Mouse (Mus musculus) liver, embryonic 16.5 days (tissue): Measurements from ENCODE around the gene Agtrap. TPM values are rescaled to one million over a fixed set of nuclear protein-coding genes. Genes with fewer than 3 reads are reported as not detected.

ENCODE experiments used
- ATAC-seq: fragments of 200-750 bp; cut with Nextera tagmentation; 2 replicates; pipeline ENCODE4 v1.8.0; 2017; ENCODE audit warnings: low read depth, mild to moderate bottlenecking, moderate number of reproducible peaks, moderate library complexity
- H3K27ac ChIP-seq: fragments of 300-500 bp; sonication (generic); 2 replicates; pipeline ENCODE4 v1.5.1; 2014; ENCODE audit warnings: mild to moderate bottlenecking, low read length
- H3K27me3 ChIP-seq: fragments of 300-500 bp; sonication (generic); 2 replicates; pipeline ENCODE4 v1.6.1; 2014; ENCODE audit warnings: low read depth, low read length, mixed read lengths; ENCODE audit not compliant: control insufficient read depth, insufficient read depth
- H3K36me3 ChIP-seq: fragments of 300-500 bp; sonication (generic); 2 replicates; pipeline ENCODE4 v1.6.1; 2014; ENCODE audit warnings: mild to moderate bottlenecking; ENCODE audit not compliant: control insufficient read depth, insufficient read depth
- H3K4me1 ChIP-seq: fragments of 300-500 bp; sonication (generic); 2 replicates; pipeline ENCODE4 v1.6.1; 2014; ENCODE audit warnings: low read depth, low read length, mixed read lengths; ENCODE audit not compliant: control insufficient read depth
- H3K4me2 ChIP-seq: fragments of 300-500 bp; sonication (generic); 2 replicates; pipeline ENCODE4 v1.6.1; 2014; ENCODE audit warnings: low read depth, low read length, mixed read lengths
- H3K4me3 ChIP-seq: fragments of 300-500 bp; sonication (generic); 2 replicates; pipeline ENCODE4 v1.5.1; 2014; ENCODE audit warnings: low read depth, mild to moderate bottlenecking, low read length
- H3K9ac ChIP-seq: fragments of 300-500 bp; sonication (generic); 2 replicates; pipeline ENCODE4 v1.6.1; 2014; ENCODE audit warnings: low read depth, low read length
- H3K9me3 ChIP-seq: fragments of 300-500 bp; sonication (generic); replicated peaks from 2 replicates; pipeline ENCODE4 v1.6.1; 2016; ENCODE audit warnings: low read length; ENCODE audit not compliant: control insufficient read depth
- WGBS: fragments of 180-500 bp; shearing (Covaris S2); extraction: QIAGEN DNeasy Blood & Tissue Kit; methylation state at CpG from one replicate; pipeline ENCODE4 v1.1.7; 2014; ENCODE audit not compliant: insufficient replicate concordance; 5-methylcytosine and 5-hydroxymethylcytosine counted together
- polyA plus RNA-seq: library from polyadenylated mRNA; unstranded; fragments of >200 nt; fragmentation: Nextera tagmentation; extraction: Ambion mirVana; gene quantifications from 2 replicates; pipeline ENCODE4 v1.2.1, GENCODE M21; 2015

Agtrap gene
- polyA plus RNA-seq = 9.2 and 9.4 TPM in 2 replicates

DNA sequence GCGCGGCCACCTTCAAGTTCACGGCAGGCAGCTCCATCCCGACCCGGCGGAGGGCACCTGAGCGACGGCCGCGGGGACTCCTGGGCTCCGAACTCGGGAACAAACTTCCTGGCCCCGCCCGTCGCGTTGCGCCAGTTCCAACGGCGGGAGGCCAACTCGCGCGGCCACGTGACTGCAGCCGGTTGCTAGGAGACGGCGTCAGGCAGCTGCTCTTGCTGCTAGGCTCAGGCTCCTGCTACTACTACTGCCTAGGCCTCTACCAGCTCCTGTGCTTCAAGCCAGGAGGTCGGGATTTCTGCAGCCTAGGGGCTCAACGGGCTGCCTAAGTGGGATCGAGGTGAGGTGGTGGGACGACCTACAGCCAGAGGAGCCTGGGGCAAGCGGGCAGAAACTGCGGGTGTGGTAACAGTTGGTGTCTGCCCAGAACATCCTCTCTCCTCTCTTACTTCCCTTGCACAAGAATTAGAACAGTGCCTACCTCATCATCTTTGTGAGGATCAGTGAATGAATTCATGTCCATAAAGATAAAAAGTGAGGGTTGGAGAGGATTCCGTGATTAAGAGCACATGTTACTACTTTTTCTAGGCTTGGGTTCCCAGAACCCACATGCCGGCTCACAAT, at the start of gene Agtrap:
Gene Agtrap (minus strand): TSS at position 125 of the 621 bp plus-strand sequence.
- H3K4me2 ChIP-seq = peak within 1 kb of the TSS; percentile 89
- ATAC-seq = peak; percentile 82
- H3K36me3 ChIP-seq = no peaks in the 10 kb centered on the region
- WGBS = 7% methylated on average over 34 of the region's 34 CpGs
- H3K4me1 ChIP-seq = peaks cover 35% of the 10 kb centered on the region
- peak within 1 kb of the TSS; percentile 78 for H3K4me3 ChIP-seq
- H3K9me3 ChIP-seq = no peaks in the 10 kb centered on the region
- H3K27me3 ChIP-seq = no peaks in the 10 kb centered on the region
- H3K27ac ChIP-seq = peak within 1 kb of the TSS; percentile 67
- H3K9ac ChIP-seq = peak within 1 kb of the TSS; percentile 84

DNA sequence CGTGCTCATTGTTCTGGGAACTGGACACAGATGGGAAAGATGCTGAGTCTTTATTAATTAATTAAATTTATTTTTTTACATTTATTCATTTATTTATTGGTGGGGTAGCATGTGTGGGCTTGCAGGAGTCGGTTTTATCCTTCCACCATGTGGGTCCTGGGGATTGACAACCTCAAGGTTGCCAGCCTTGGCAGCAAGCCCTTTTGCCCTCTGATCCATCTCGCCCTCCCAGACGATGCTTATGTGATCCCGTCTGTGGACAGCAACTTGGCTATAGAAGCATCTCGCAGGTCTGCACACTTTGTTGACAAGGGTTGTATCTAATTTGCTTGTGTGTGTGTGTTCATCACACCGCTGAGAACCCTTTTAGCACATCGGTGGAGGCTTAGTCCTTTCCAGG, 49.7 kb upstream of the Agtrap start:
- ATAC-seq = no peak
- Histone ChIP-seq H3K9ac (no peak overlapping the region), H3K4me1 (peaks cover 13% of the 10 kb centered on the region), H3K9me3 (no peaks in the 10 kb centered on the region), H3K4me3 (no peak overlapping the region), H3K4me2 (no peak overlapping the region), H3K27me3 (peaks cover 21% of the 10 kb centered on the region), H3K36me3 (no peaks in the 10 kb centered on the region), H3K27ac (no peak overlapping the region)
- 57% methylated on average over 8 of the region's 8 CpGs for WGBS

DNA sequence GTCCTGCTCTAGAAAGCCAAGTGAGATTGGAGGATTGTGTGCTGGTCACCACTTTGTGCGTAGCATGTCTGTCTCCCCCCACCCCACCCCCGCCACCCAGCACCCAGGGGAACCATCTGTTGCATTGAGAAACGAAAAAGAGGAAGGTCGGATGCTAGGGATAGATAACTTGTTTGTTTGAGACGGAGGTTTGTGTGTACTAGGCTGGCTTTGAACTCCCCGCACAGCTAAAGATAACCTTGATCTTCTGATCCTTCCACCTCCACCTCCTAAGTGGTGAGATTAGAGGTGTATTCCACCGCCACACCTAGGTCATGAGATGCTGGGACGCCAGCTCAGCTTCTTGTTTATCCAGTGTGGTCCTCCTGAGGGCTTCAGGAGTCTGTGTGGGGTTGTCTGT, 47.2 kb upstream of the Agtrap start:
- H3K27ac ChIP-seq = no peak overlapping the region
- no peak overlapping the region for H3K9ac ChIP-seq
- H3K36me3 ChIP-seq = no peaks in the 10 kb centered on the region
- no peak overlapping the region for H3K4me2 ChIP-seq
- ATAC-seq = no peak
- H3K4me3 ChIP-seq = no peak overlapping the region
- no peaks in the 10 kb centered on the region for H3K9me3 ChIP-seq
- 16% methylated on average over 8 of the region's 8 CpGs for WGBS
- peaks cover 46% of the 10 kb centered on the region for H3K27me3 ChIP-seq
- H3K4me1 ChIP-seq = peaks cover 5% of the 10 kb centered on the region

DNA sequence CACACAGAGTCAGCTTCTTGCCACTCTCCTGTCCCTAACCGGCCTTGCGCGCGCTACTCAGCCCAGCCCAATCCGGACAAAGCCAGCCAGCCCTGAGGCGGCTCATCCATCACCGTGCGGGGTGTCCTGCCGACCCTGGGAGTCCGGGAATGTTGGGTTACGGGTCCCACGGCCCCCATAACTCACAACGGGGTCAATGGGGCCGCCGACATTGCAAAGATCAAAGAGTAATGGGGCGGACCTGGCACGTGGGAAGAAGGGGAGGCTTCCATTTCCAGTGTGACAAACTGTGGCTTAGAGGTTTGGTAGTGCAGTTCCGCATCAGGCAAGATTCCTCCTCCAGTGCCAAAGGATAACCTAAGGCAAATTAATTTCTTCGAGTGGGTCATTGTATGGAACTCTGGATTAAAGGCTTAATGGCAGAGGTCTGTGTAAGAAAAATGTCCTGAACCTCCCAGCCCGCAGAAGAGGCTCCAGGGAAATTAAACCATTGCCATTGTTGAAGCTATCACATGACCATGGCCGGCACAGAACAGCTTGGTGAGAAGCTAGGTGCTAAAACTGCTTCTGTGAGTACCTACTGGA, 43.8 kb upstream of the Agtrap start:
- H3K36me3 ChIP-seq = no peaks in the 10 kb centered on the region
- H3K9ac ChIP-seq = no peak overlapping the region
- no peaks in the 10 kb centered on the region for H3K9me3 ChIP-seq
- no peak overlapping the region for H3K4me3 ChIP-seq
- ATAC-seq = no peak
- WGBS = 3% methylated on average over 21 of the region's 21 CpGs
- H3K4me2 ChIP-seq = no peak overlapping the region
- no peak overlapping the region for H3K27ac ChIP-seq
- peaks cover 50% of the 10 kb centered on the region for H3K27me3 ChIP-seq
- no peaks in the 10 kb centered on the region; the same call in 1 of the 2 replicates for H3K4me1 ChIP-seq

DNA sequence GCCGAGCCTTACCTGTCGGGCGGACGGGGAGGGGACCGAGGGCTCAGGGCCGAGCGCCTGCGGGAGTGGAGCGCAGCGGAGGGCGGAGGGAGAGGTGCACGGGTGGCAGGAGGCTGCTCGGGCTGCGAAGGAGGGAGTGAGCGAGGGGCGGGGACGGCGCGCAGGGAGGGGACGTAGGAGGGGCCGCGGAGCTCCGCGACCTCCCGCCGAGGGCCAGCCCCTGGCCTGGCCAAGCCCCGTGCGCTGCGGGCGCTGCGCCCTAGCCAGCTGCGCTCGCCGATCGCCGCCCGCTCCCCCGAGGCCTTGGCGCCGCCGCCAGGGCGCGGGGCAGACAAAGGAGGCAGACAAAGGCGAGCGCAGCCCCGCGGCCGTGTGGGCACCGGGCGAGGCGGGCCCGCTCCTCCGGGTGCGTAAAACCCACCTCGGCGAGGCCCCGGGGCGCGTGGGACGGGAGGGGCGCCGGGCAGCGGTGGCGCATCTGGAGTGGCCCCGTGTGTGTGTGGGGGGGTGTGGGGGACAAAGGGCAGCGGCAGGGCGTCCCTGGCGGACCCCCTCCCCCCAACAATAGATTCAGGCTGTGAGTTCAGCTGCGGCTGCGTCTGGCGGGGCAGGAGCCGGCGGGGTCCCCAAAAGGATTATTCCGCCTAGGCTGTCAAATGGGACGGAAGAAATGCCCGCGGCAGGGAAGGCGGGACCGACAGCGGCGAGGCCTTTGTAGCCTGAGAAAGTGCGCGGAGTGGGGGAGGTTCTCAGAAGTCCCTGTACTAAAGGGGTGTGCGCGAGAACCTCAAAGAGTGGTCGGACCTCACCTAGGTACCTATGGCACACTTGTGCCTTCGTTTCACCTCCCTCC, 43.0 kb upstream of the Agtrap start, which contains the start of gene Draxin:
Gene Draxin (minus strand): TSS at position 138 of the 853 bp plus-strand sequence.
- Histone ChIP-seq H3K36me3 (no peaks in the 10 kb centered on the region), H3K4me1 (no peaks in the 10 kb centered on the region; the same call in 1 of the 2 replicates), H3K9me3 (no peaks in the 10 kb centered on the region), H3K9ac (no peak within 1 kb of the TSS), H3K27me3 (peaks cover 50% of the 10 kb centered on the region), H3K27ac (no peak within 1 kb of the TSS), H3K4me3 (peak within 1 kb of the TSS; percentile 36), H3K4me2 (peak within 1 kb of the TSS; percentile 37)
- WGBS = 2% methylated on average over 70 of the region's 87 CpGs
- peak; percentile 37 for ATAC-seq

DNA sequence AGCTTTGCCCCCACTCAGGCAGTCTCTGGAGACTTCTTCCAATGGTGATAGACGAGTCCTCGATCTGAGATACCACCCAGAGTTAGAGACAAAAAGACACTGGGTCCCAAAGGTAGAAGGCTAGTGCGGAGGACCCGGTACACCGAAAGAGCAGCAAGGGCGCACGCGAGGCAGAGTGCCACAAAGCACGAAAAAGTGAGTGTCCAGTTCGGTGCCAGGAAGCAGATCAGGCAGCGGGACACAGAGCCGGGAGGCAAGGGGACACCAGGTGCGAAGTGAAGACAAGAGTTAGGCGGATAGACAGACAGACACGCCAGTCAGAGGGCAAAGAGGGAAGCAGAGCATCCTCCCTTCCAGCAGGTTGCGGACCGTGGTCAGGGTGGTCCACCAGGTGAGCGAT, 42.3 kb upstream of the Agtrap start, which contains the start of gene Mad2l2:
Gene Mad2l2 (plus strand): TSS at position 252 of the 400 bp plus-strand sequence.
- no peak within 1 kb of the TSS for H3K9ac ChIP-seq
- H3K27me3 ChIP-seq = peaks cover 50% of the 10 kb centered on the region
- no peaks in the 10 kb centered on the region for H3K36me3 ChIP-seq
- H3K9me3 ChIP-seq = no peaks in the 10 kb centered on the region
- H3K4me1 ChIP-seq = no peaks in the 10 kb centered on the region; the same call in 1 of the 2 replicates
- 1% methylated on average over 17 of the region's 18 CpGs for WGBS
- peak within 1 kb of the TSS; percentile 37 for H3K4me2 ChIP-seq
- peak within 1 kb of the TSS; percentile 36 for H3K4me3 ChIP-seq
- no peak within 1 kb of the TSS for H3K27ac ChIP-seq
- no peak for ATAC-seq

DNA sequence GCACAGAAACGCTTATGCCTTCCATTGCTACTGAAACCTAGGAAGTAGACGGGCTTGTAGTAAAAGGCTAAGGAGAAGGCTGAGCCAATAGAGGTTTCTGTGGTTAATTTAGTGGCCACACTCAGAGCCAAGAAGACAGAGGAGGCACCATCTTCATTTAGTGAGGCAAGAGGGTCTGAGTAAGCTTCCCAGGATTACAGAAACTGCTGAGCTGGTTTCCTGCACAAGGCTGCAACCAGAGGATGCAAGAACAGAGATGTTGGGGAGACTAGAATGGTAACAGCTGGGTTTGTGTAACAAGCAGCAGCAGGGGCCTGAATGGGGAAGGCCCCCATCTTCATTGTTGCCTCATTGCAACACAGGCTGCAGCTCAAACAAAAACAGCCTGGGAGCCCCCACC, 40.8 kb upstream of the Agtrap start:
- WGBS = 23% methylated on average over 2 of the region's 2 CpGs
- ATAC-seq = no peak
- Histone ChIP-seq H3K36me3 (no peaks in the 10 kb centered on the region), H3K9ac (no peak overlapping the region), H3K27ac (no peak overlapping the region), H3K27me3 (peaks cover 50% of the 10 kb centered on the region), H3K4me1 (no peaks in the 10 kb centered on the region; the same call in 1 of the 2 replicates), H3K4me2 (no peak overlapping the region), H3K9me3 (no peaks in the 10 kb centered on the region), H3K4me3 (no peak overlapping the region)

DNA sequence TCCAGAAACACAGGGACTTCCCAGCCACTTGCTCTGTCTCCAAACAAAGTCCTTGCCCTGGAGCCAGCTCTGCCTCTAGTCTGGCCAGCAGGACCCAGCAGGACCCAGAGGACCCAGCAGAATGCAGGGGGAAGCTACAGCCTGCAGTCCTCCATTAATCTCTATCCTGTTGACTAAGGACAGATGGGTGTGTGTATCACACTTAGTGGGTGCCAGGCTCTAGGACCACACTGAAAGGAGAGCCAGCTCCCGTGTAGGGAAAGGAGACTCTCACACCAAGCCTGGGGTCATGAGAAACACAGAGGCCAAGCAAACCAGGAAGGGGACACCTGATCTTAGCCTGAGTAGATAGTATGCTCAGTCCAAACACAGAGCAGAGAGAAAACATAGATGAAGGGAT, 40.4 kb upstream of the Agtrap start:
- ATAC-seq = no peak

More for the DNA sequence above, 40.4 kb upstream of the Agtrap start:
- Histone ChIP-seq H3K27ac (no peak overlapping the region), H3K9me3 (no peaks in the 10 kb centered on the region), H3K27me3 (peaks cover 50% of the 10 kb centered on the region), H3K4me1 (no peaks in the 10 kb centered on the region; the same call in 1 of the 2 replicates), H3K36me3 (no peaks in the 10 kb centered on the region), H3K9ac (no peak overlapping the region), H3K4me2 (no peak overlapping the region), H3K4me3 (no peak overlapping the region)
- 34% methylated on average over 1 of the region's 1 CpGs for WGBS
